In genomic region chr11:58959186-58959825, GRCm38 (mm10) we compare ENCODE assay signal across 8 mouse cellular contexts. TPM values are rescaled to one million over a fixed set of nuclear protein-coding genes. Genes with fewer than 3 reads are reported as not detected.
DNase-seq lines count a peak whose midpoint lies in the region; ATAC-seq and TF ChIP-seq lines count a peak whose summit lies in the region.

No protein-coding gene starts in this region.

- H3K9me3 ChIP-seq in lung, embryonic 14.5 days (ENCODE audit: low read depth, low read length) = peaks cover 5% of the 10 kb centered on the region; the same call in 1 of the 2 replicates
- H3K9me3 ChIP-seq in forebrain, embryonic 12.5 days = peaks cover 6% of the 10 kb centered on the region
- H3K9me3 ChIP-seq in liver, embryonic 11.5 days (ENCODE audit: control insufficient read depth, low read length) = no peaks in the 10 kb centered on the region

- H3K27me3 ChIP-seq in lung, embryonic 14.5 days (ENCODE audit: insufficient read depth, low read length) = peaks cover 24% of the 10 kb centered on the region
- H3K27me3 ChIP-seq in forebrain, embryonic 12.5 days = peaks cover 9% of the 10 kb centered on the region; the same call in 1 of the 2 replicates
- peaks cover 19% of the 10 kb centered on the region for H3K27me3 ChIP-seq in liver, embryonic 11.5 days (replicated peaks; ENCODE audit: control insufficient read depth, insufficient read depth, low read length)
- H3K27me3 ChIP-seq in splenic B cell, adult 2 months (ENCODE audit: control insufficient read depth, insufficient read depth, low read length, poor library complexity, severe bottlenecking) = no peaks in the 10 kb centered on the region

- peak overlapping the region; percentile 45 for H3K4me3 ChIP-seq in lung, embryonic 14.5 days (ENCODE audit: low read depth, low read length)
- H3K4me3 ChIP-seq in forebrain, embryonic 12.5 days (replicated peaks) = peak overlapping the region; percentile 40
- peak overlapping the region; percentile 57 for H3K4me3 ChIP-seq in liver, embryonic 11.5 days (ENCODE audit: low read depth, low read length)

- no peak for DNase-seq in lung, embryonic 14.5 days
- DNase-seq in lung, postnatal 4 days = no peak
- DNase-seq in liver, embryonic 11.5 days (ENCODE audit: low spot score) = no peak
- DNase-seq in splenic B cell, adult 2 months (ENCODE audit: low read depth, low spot score) = peak; percentile 73
- no peak for DNase-seq in adrenal gland, postnatal 25 days
- DNase-seq in layer of hippocampus, adult 8-10 months (ENCODE audit: low spot score in 2 of 2) = no peak
- no peak for DNase-seq in ovary, postnatal 10 days (ENCODE audit: low spot score)

- H3K4me2 ChIP-seq in lung, embryonic 14.5 days = peak overlapping the region; percentile 82
- peak overlapping the region; percentile 77 for H3K4me2 ChIP-seq in forebrain, embryonic 12.5 days
- H3K4me2 ChIP-seq in liver, embryonic 11.5 days = peak overlapping the region; percentile 96

- 31% methylated on average over 15 of the region's 15 CpGs for WGBS in lung, embryonic 14.5 days
- WGBS in forebrain, embryonic 12.5 days = 38% methylated on average over 15 of the region's 15 CpGs
- WGBS in liver, embryonic 11.5 days = 27% methylated on average over 15 of the region's 15 CpGs

- peak overlapping the region; percentile 41 for H3K9ac ChIP-seq in lung, embryonic 14.5 days
- H3K9ac ChIP-seq in forebrain, embryonic 12.5 days = peak overlapping the region; percentile 59
- peak overlapping the region; percentile 66 for H3K9ac ChIP-seq in liver, embryonic 11.5 days (ENCODE audit: low read depth, low read length)

- peaks cover 5% of the 10 kb centered on the region; the same call in 1 of the 2 replicates for H3K4me1 ChIP-seq in lung, embryonic 14.5 days (ENCODE audit: insufficient read depth)
- peaks cover 37% of the 10 kb centered on the region for H3K4me1 ChIP-seq in forebrain, embryonic 12.5 days
- peaks cover 22% of the 10 kb centered on the region for H3K4me1 ChIP-seq in liver, embryonic 11.5 days (replicated peaks; ENCODE audit: control insufficient read depth, insufficient read depth, low read length)

- no peak for ATAC-seq in lung, embryonic 14.5 days (ENCODE audit: insufficient read depth)
- ATAC-seq in forebrain, embryonic 12.5 days (ENCODE audit: low FRiP score) = no peak
- ATAC-seq in liver, embryonic 11.5 days (replicated peaks; ENCODE audit: low FRiP score) = no peak

- H3K36me3 ChIP-seq in lung, embryonic 14.5 days (ENCODE audit: insufficient read depth) = peaks cover 8% of the 10 kb centered on the region; the same call in 1 of the 2 replicates
- peaks cover 9% of the 10 kb centered on the region for H3K36me3 ChIP-seq in forebrain, embryonic 12.5 days (replicated peaks)
- H3K36me3 ChIP-seq in liver, embryonic 11.5 days (ENCODE audit: control insufficient read depth, insufficient read depth, low read length) = no peaks in the 10 kb centered on the region; the same call in 1 of the 2 replicates
- H3K36me3 ChIP-seq in splenic B cell, adult 2 months (ENCODE audit: control insufficient read depth, insufficient read depth, low read length, poor library complexity, severe bottlenecking) = no peaks in the 10 kb centered on the region; the same call in 1 of the 2 replicates

- no peak for TF ChIP-seq CTCF in lung, embryonic 14.5 days (IDR thresholded peaks at IDR 0.05; ENCODE audit: low read depth)

- no peak overlapping the region for H3K27ac ChIP-seq in lung, embryonic 14.5 days (ENCODE audit: low read depth)
- 0 out of 2 replicates have a peak overlapping the region, but pooled peaks have one; percentile 25 for H3K27ac ChIP-seq in forebrain, embryonic 12.5 days
- no peak overlapping the region; the same call in 1 of the 2 replicates for H3K27ac ChIP-seq in liver, embryonic 11.5 days (ENCODE audit: low read depth, low read length)

RNA-seq across cellular contexts. Expression of gene Hist3h2a, which starts 4.8 kb away (rescaled TPM):
- 18.1 and 18.5 TPM in 2 replicates for polyA plus RNA-seq in lung, embryonic 14.5 days (2014; fragmentation: Nextera tagmentation; extraction: Ambion mirVana)
- 91.9 and 92.9 TPM in 2 replicates for polyA plus RNA-seq in forebrain, embryonic 12.5 days (2016; fragmentation: Nextera tagmentation; extraction: Ambion mirVana)
- polyA plus RNA-seq in liver, embryonic 11.5 days (2014; fragmentation: Nextera tagmentation; extraction: Ambion mirVana) = 12.0 and 14.5 TPM in 2 replicates
- total RNA-seq in adrenal gland, postnatal 25 days (2021) = 21.2 and 25.6 TPM in 2 replicates
- total RNA-seq in layer of hippocampus, adult 8-10 months (2022) = 10 to 100 TPM; 48.9 to 64.2 (median 56.8) TPM

RNA-seq across cellular contexts. Expression of gene Trim17, which starts 4.8 kb away (rescaled TPM):
- polyA plus RNA-seq in lung, embryonic 14.5 days (2014; fragmentation: Nextera tagmentation; extraction: Ambion mirVana) = 0.14 and 0.22 TPM in 2 replicates
- polyA plus RNA-seq in forebrain, embryonic 12.5 days (2016; fragmentation: Nextera tagmentation; extraction: Ambion mirVana) = 0.89 and 1.0 TPM in 2 replicates
- polyA plus RNA-seq in liver, embryonic 11.5 days (2014; fragmentation: Nextera tagmentation; extraction: Ambion mirVana) = 0.23 and 0.38 TPM in 2 replicates
- 0.21 TPM in 1 of 2 replicates, not detected in the other for total RNA-seq in adrenal gland, postnatal 25 days (2021)
- total RNA-seq in layer of hippocampus, adult 8-10 months (2022) = 1 to 10 TPM; 2.8 to 6.3 (median 4.8) TPM

RNA-seq across cellular contexts. Expression of gene Hist3h2ba, which starts 10.6 kb away (rescaled TPM):
- 9.0 and 9.5 TPM in 2 replicates for polyA plus RNA-seq in lung, embryonic 14.5 days (2014; fragmentation: Nextera tagmentation; extraction: Ambion mirVana)
- 185 and 187 TPM in 2 replicates for polyA plus RNA-seq in forebrain, embryonic 12.5 days (2016; fragmentation: Nextera tagmentation; extraction: Ambion mirVana)
- polyA plus RNA-seq in liver, embryonic 11.5 days (2014; fragmentation: Nextera tagmentation; extraction: Ambion mirVana) = 6.3 and 6.9 TPM in 2 replicates
- 8.5 and 9.6 TPM in 2 replicates for total RNA-seq in adrenal gland, postnatal 25 days (2021)
- 10 to 100 TPM; 71.4 to 92.2 (median 75.7) TPM for total RNA-seq in layer of hippocampus, adult 8-10 months (2022)

RNA-seq across cellular contexts. Expression of gene Trim11, which starts 18.6 kb away (rescaled TPM):
- 17.2 and 18.2 TPM in 2 replicates for polyA plus RNA-seq in lung, embryonic 14.5 days (2014; fragmentation: Nextera tagmentation; extraction: Ambion mirVana)
- 19.2 and 20.9 TPM in 2 replicates for polyA plus RNA-seq in forebrain, embryonic 12.5 days (2016; fragmentation: Nextera tagmentation; extraction: Ambion mirVana)
- polyA plus RNA-seq in liver, embryonic 11.5 days (2014; fragmentation: Nextera tagmentation; extraction: Ambion mirVana) = 17.3 and 17.8 TPM in 2 replicates
- total RNA-seq in adrenal gland, postnatal 25 days (2021) = 30.0 and 30.1 TPM in 2 replicates
- total RNA-seq in layer of hippocampus, adult 8-10 months (2022) = 10 to 100 TPM; 28.4 to 32.5 (median 31.0) TPM

RNA-seq across cellular contexts. Expression of gene Rnf187, which starts 20.6 kb away (rescaled TPM):
- polyA plus RNA-seq in lung, embryonic 14.5 days (2014; fragmentation: Nextera tagmentation; extraction: Ambion mirVana) = 273 and 293 TPM in 2 replicates
- polyA plus RNA-seq in forebrain, embryonic 12.5 days (2016; fragmentation: Nextera tagmentation; extraction: Ambion mirVana) = 403 and 431 TPM in 2 replicates
- polyA plus RNA-seq in liver, embryonic 11.5 days (2014; fragmentation: Nextera tagmentation; extraction: Ambion mirVana) = 229 and 240 TPM in 2 replicates
- total RNA-seq in adrenal gland, postnatal 25 days (2021) = 154 and 161 TPM in 2 replicates
- total RNA-seq in layer of hippocampus, adult 8-10 months (2022) = 100 to 1,000 TPM; 426 to 450 (median 442) TPM

Comparison
In these comparisons a context has a peak if more than half of its experiments do, and no peak if none do; other contexts are left out.
1. RNA of gene Hist3h2ba, which starts 10.6 kb away (polyA plus RNA-seq): 185 to 187 TPM in forebrain, embryonic 12.5 days; 9.0 to 9.5 TPM in lung, embryonic 14.5 days and 6.3 to 6.9 TPM in liver, embryonic 11.5 days; every median in the first group is over 10 times any median in the second.
2. Peak in every context shown above with its lines, with median percentiles within 50 percentile points of each other: H3K4me2 ChIP-seq, H3K4me3 ChIP-seq and H3K9ac ChIP-seq.